Mouse (Mus musculus) adrenal gland, postnatal 36 days (tissue): Measurements from ENCODE around the gene Notum. TPM values are rescaled to one million over a fixed set of nuclear protein-coding genes. Genes with fewer than 3 reads are reported as not detected.

Source experiments
- DNase-seq, 2 experiments: peaks; one replicate each; pipeline ENCODE4 v3.0.0; 2021; ENCODE audit warnings: mixed read lengths in 1 of 2
- microRNA-seq: library from miRNA; unstranded; fragments of <30 nt; microRNA quantifications from one replicate; pipeline ENCODE4 v1.2.0, GENCODE M21; 2021
- total RNA-seq, 2 experiments: library from RNA; stranded (reverse); gene quantifications; 2 replicates each; pipeline ENCODE4 v1.2.3; 2021

Gene Notum
- total RNA-seq, 2 experiments from 2014 or later = 8.5 to 9.8 TPM

- DNase-seq = peak; percentile 96 to 98
These were observed 43.4 kb downstream of the Notum start, which contains the start of gene Pcyt2 for GRCm38 (mm10) chr11:120617519-120618112. Pcyt2 (minus strand) TSS chr11:120617936.

- peak in 1 of 2 experiments; percentile 44 for DNase-seq
These were observed 44.2 kb downstream of the Notum start for GRCm38 (mm10) chr11:120616617-120617294.

- no peak for DNase-seq
These were observed 45.3 kb downstream of the Notum start for GRCm38 (mm10) chr11:120615606-120616203.

- DNase-seq = no peak
These were observed 45.8 kb downstream of the Notum start for GRCm38 (mm10) chr11:120615167-120615566.

GRCm38 (mm10) chr11:120613976-120614375, 47.0 kb downstream of the Notum start:
- DNase-seq = no peak

DNA sequence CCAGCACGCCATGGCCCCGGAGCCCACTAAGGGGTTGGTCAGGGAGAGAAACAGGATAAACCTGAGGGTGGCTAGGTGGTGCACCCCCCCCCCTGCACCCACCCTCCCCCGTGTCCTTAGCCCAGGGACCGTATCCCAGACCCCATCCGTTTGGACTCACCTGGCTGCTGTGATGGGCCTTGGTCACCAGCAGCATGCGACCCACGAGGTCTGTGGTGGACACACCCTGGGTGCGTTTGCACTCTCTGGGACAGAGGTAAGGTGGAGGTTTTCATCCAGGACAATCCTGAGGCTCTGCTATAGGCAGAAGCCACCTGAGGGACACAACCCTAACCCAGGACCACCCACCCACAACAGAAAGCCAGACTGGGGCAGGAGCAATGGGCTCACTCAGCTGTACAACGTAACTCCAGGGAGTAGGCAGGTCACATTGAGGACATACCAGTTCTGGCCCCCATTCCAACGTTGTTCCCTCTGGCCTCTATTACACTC, 47.4 kb downstream of the Notum start:
- DNase-seq = no peak

GRCm38 (mm10) chr11:120612763-120613162, 48.2 kb downstream of the Notum start:
- peak; percentile 81 to 82 for DNase-seq

DNA sequence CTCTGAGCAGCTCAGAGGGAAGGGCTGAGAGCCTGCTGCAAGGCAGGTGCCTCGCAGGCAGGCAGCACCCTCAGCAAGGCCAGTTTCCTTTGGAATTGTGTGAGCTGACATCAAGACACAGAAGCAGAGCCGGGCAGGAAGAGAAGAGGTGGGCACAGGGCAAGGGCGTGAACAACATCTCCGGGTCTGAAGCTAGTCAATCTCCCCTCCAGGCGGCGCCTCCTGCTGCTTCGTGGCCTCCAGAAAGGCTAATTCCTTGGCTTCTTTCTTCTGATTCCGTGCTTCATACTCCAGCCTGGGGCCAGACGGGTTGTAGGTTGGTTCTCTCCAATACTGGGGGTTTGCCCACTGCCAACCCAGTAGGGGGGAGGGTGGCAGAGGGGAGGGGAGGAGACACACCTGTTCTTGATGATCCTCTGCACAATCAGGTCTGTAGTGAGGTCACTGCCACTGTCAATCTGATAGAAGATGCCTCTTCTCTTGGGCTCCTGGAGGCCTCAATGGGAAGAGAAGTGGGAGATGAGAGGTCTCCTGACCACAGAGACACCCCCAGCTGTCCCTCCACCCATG, 50.4 kb downstream of the Notum start:
- no peak for DNase-seq

- DNase-seq = peak; percentile 76 to 77
These were observed 51.7 kb downstream of the Notum start for GRCm38 (mm10) chr11:120609250-120609649.

DNA sequence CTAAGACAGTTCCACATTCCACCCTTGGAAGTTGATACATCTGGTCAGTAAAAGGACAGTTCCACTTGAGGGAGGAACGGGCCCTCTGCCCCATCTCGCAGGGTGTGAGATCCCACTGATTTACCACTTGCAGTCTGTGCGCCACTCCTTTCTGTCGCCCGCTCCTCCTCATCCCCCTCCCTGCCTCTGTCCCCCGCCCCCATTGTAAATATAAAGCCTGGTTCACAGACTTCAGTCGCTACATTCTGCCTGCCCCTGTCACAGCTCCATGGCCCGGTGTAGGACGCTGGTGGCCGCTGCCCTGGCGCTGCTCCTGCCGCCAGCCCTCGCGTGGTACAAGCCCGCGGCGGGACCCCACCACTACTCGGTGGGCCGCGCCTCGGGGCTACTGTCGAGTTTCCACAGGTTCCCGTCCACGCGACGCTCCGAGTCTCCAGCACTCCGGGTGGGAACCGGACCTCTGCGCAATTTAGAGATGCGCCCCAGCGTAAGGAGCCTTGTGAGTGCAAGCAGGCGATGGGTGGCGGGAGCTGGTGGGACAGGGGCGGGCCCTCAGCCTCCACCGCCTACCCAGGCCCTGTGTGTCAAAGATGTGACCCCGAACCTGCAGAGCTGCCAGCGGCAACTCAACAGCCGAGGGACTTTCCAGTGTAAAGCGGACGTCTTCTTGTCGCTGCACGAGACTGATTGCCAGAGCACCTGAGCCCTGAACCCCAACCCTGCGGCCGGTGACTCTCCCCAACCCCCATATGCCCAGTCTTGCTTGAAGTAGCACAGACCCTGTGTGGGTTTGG, 52.5 kb downstream of the Notum start, which contains the start of gene Npb:
Npb (plus strand) TSS at position 237 of the 794 bp plus-strand sequence.
- DNase-seq = no peak

GRCm38 (mm10) chr11:120606764-120607163, 54.2 kb downstream of the Notum start:
- peak in 1 of 2 experiments; percentile 39 for DNase-seq

DNA sequence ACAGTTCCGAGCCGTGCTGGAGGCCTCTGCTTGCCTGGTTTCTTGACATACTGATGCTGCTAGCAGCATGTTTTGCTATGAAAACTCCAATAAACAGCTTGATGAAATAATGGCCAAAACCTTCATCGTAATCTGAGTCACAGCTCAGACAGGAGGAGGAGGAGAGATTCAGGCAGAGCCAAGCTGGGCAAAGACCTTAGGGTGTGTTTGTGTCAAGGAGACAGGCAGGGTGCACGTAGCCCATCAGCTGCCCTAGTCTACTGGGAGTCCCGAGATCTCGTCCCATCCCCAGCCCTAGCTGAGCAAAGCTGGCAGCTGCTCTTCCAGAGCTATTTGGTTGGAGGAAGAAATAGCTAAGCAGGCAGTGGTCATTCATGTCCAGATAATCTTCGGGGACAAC, 55.3 kb downstream of the Notum start:
- no peak for DNase-seq

Small RNAs within 50 kb of the gene (microRNA-seq; reads per million reads assigned to microRNA genes)
- gene Mir6936 = 1.5 reads per million

Other genes with a start within 250 kb of the Notum start
- gene Nploc4, start 223.5 kb downstream of the Notum start, total RNA-seq = 100 to 1,000 TPM in 1 of 2 experiments, 10 to 100 TPM in 1; 86.2 to 101 TPM
- gene Tspan10, start 218.5 kb downstream of the Notum start, total RNA-seq = 1 to 10 TPM in 1 of 2 experiments, not detected in 1; 2.6 TPM
- gene Pde6g, start 207.7 kb downstream of the Notum start, total RNA-seq = under 1 TPM; 0.53 to 0.66 TPM
- 10 to 100 TPM; 28.0 to 41.4 TPM for gene Oxld1, start 203.1 kb downstream of the Notum start, total RNA-seq
- 10 to 100 TPM; 24.7 to 33.3 TPM for gene Ccdc137, start 203.1 kb downstream of the Notum start, total RNA-seq
- 10 to 100 TPM; 18.4 to 22.3 TPM for gene Arl16, start 193.6 kb downstream of the Notum start, total RNA-seq
- gene Mrpl12, start 176.6 kb downstream of the Notum start, total RNA-seq = 100 to 1,000 TPM; 110 to 111 TPM
- gene Slc25a10, start 169.3 kb downstream of the Notum start, total RNA-seq = 100 to 1,000 TPM; 105 to 115 TPM
- gene Gcgr, start 130.5 kb downstream of the Notum start, total RNA-seq = 1 to 10 TPM in 1 of 2 experiments, under 1 TPM in 1; 0.86 to 1.9 TPM
- gene Mcrip1, start 111.4 kb downstream of the Notum start, total RNA-seq = 10 to 100 TPM; 58.0 to 73.4 TPM
- 1 to 10 TPM in 1 of 2 experiments, under 1 TPM in 1; 0.56 to 1.3 TPM for gene Ppp1r27, start 110.0 kb downstream of the Notum start, total RNA-seq
- 100 to 1,000 TPM; 490 to 574 TPM for gene P4hb, start 87.9 kb downstream of the Notum start, total RNA-seq
- gene Arhgdia, start 79.6 kb downstream of the Notum start, total RNA-seq = 100 to 1,000 TPM; 348 to 361 TPM
- gene Alyref, start 62.8 kb downstream of the Notum start, total RNA-seq = 10 to 100 TPM; 97.0 to 99.2 TPM
- gene Anapc11, start 62.8 kb downstream of the Notum start, total RNA-seq = 100 to 1,000 TPM in 1 of 2 experiments, 10 to 100 TPM in 1; 86.0 to 102 TPM
- 1 to 10 TPM in 1 of 2 experiments, not detected in 1; 1.6 TPM for gene Npb, start 52.7 kb downstream of the Notum start, total RNA-seq
- 100 to 1,000 TPM; 212 to 312 TPM for gene Pcyt2, start 43.2 kb downstream of the Notum start, total RNA-seq
- 10 to 100 TPM; 49.6 to 67.0 TPM for gene Sirt7, start 35.9 kb downstream of the Notum start, total RNA-seq
- 10 to 100 TPM; 50.4 to 78.6 TPM for gene Mafg, start 27.6 kb downstream of the Notum start, total RNA-seq
- gene Pycr1, start 17.4 kb downstream of the Notum start, total RNA-seq = 1 to 10 TPM; 1.1 to 1.5 TPM
- gene Myadml2, start 13.0 kb downstream of the Notum start, total RNA-seq = not detected
- 10 to 100 TPM; 71.1 to 95.1 TPM for gene Aspscr1, start 11.8 kb upstream of the Notum start, total RNA-seq
- gene Cenpx, start 52.6 kb upstream of the Notum start, total RNA-seq = 10 to 100 TPM; 52.1 to 60.4 TPM
- gene Lrrc45, start 52.8 kb upstream of the Notum start, total RNA-seq = 10 to 100 TPM; 24.3 to 27.7 TPM
- 10 to 100 TPM in 1 of 2 experiments, 1 to 10 TPM in 1; 8.2 to 17.0 TPM for gene Rac3, start 60.3 kb upstream of the Notum start, total RNA-seq
- 10 to 100 TPM; 31.8 to 77.7 TPM for gene Dcxr, start 66.1 kb upstream of the Notum start, total RNA-seq
- 1 to 10 TPM; 5.0 to 7.8 TPM for gene Cbr2, start 70.9 kb upstream of the Notum start, total RNA-seq
- 10 to 100 TPM in 1 of 2 experiments, 1 to 10 TPM in 1; 6.0 to 13.1 TPM for gene Hmga1b, start 101.6 kb upstream of the Notum start, total RNA-seq
- 10 to 100 TPM; 19.2 to 19.7 TPM for gene Rfng, start 123.0 kb upstream of the Notum start, total RNA-seq
- gene Gps1, start 123.1 kb upstream of the Notum start, total RNA-seq = 100 to 1,000 TPM; 139 to 142 TPM
- 10 to 100 TPM; 57.2 to 59.6 TPM for gene Dus1l, start 135.2 kb upstream of the Notum start, total RNA-seq
- 1,000 to 10,000 TPM; 1,954 to 2,603 TPM for gene Fasn, start 163.4 kb upstream of the Notum start, total RNA-seq